Mouse (Mus musculus): ENCODE data around the gene Cpsf6. TPM values are rescaled to one million over a fixed set of nuclear protein-coding genes. Genes with fewer than 3 reads are reported as not detected.

The Cpsf6 gene
- total RNA-seq, 2 experiments from 2014 or later: 94.5 to 120 TPM

GRCm38 (mm10) chr10:117298336-117298735 lies 81.5 kb downstream of the Cpsf6 start:
- no peak for DNase-seq (ENCODE audit: low spot score in 2 of 2)
- intact Hi-C loops (cut with DNase I): no loop called here

Other genes starting within 250 kb of the Cpsf6 start
- 10 to 100 TPM; 33.2 to 35.6 TPM for gene Frs2, start 231.5 kb downstream of the Cpsf6 start, total RNA-seq (2021)
- 10 to 100 TPM; 50.7 to 54.0 TPM for gene Yeats4, start 155.5 kb downstream of the Cpsf6 start, total RNA-seq (2021)
- gene 9530003J23Rik, start 141.3 kb downstream of the Cpsf6 start, total RNA-seq (2021): not detected
- 10 to 100 TPM; 12.1 to 14.4 TPM for gene Lyz2, start 97.7 kb downstream of the Cpsf6 start, total RNA-seq (2021)
- 1 to 10 TPM; 1.5 to 1.7 TPM for gene Lyz1, start 87.1 kb downstream of the Cpsf6 start, total RNA-seq (2021)
- 1 to 10 TPM; 7.5 to 8.1 TPM for gene Cpm, start 249.5 kb upstream of the Cpsf6 start, total RNA-seq (2021)